Mouse (Mus musculus) CH12.LX (cell line): ENCODE data around the gene Fry. TPM values are rescaled to one million over a fixed set of nuclear protein-coding genes. Genes with fewer than 3 reads are reported as not detected.

ENCODE experiments used
- DNase-seq: peaks from one replicate; pipeline ENCODE4 v3.0.0-alpha.2; 2013; ENCODE audit errors: extremely low read depth
- H3K27ac ChIP-seq: 2 replicates; pipeline ENCODE4 v1.5.1; 2012; ENCODE audit warnings: low read depth, mild to moderate bottlenecking, control low read depth, moderate library complexity; ENCODE audit not compliant: insufficient read depth
- H3K27me3 ChIP-seq: replicated peaks from 2 replicates; pipeline ENCODE3; 2012; ENCODE audit warnings: inconsistent platforms
- H3K36me3 ChIP-seq, 2 experiments: replicated peaks in 1 of 2; 2 replicates each; pipeline versions ENCODE3 to v1.6.1; 2012; ENCODE audit warnings: inconsistent platforms in 1 of 2, low read length in 1 of 2, mild to moderate bottlenecking in 1 of 2, mixed read lengths in 1 of 2, moderate library complexity in 1 of 2; ENCODE audit not compliant: control insufficient read depth in 1 of 2, insufficient read depth in 1 of 2
- H3K4me1 ChIP-seq, 2 experiments: 2 replicates each; pipeline ENCODE4 v1.6.1; 2012; ENCODE audit warnings: inconsistent platforms in 1 of 2, moderate library complexity in 1 of 2; ENCODE audit not compliant: insufficient read depth in 2 of 2, control insufficient read depth in 1 of 2
- H3K4me2 ChIP-seq: 2 replicates; pipeline ENCODE4 v1.6.1; 2012; ENCODE audit warnings: low read depth, mild to moderate bottlenecking, control low read depth; ENCODE audit not compliant: poor library complexity, insufficient read depth, severe bottlenecking
- H3K4me3 ChIP-seq, 3 experiments: fragments of 150-350 bp in 1 of 3; sonication (generic) in 1 of 3; replicated peaks in 1 of 3; 2 replicates each; pipeline versions ENCODE3 to v1.5.1; 2011 to 2012; ENCODE audit warnings: low read depth in 2 of 3, low read length in 2 of 3, mild to moderate bottlenecking in 2 of 3, moderate library complexity in 2 of 3, control low read depth in 1 of 3, improper control_type of control experiment in 1 of 3, inconsistent platforms in 1 of 3, mixed read lengths in 1 of 3; ENCODE audit not compliant: poor library complexity in 1 of 3
- H3K79me2 ChIP-seq: replicated peaks from 2 replicates; pipeline ENCODE4 v1.6.1; 2012; ENCODE audit warnings: mild to moderate bottlenecking, moderate library complexity; ENCODE audit not compliant: control insufficient read depth, poor library complexity, insufficient read depth, severe bottlenecking; ENCODE audit errors: extremely low read depth
- H3K9ac ChIP-seq: 2 replicates; pipeline ENCODE4 v1.6.1; 2012; ENCODE audit warnings: low read depth, mild to moderate bottlenecking, control low read depth, moderate library complexity; ENCODE audit not compliant: insufficient read depth
- H3K9me3 ChIP-seq: replicated peaks from 2 replicates; pipeline ENCODE3; 2012; ENCODE audit warnings: low read length, inconsistent platforms, mixed read lengths
- BHLHE40 ChIP-seq: IDR thresholded peaks from 2 replicates; pipeline ENCODE4 v1.6.1; 2011; ENCODE audit warnings: mild to moderate bottlenecking, low read depth, low read length, improper control_type of control experiment
- CHD2 ChIP-seq: IDR thresholded peaks from 2 replicates; pipeline ENCODE4 v1.6.1; 2011; ENCODE audit warnings: low read length, improper control_type of control experiment
- CTCF ChIP-seq, 2 experiments: IDR thresholded peaks in 1 of 2; conservative IDR thresholded peaks in 1 of 2; 2 replicates each; pipeline ENCODE4 v1.5.1; 2011 to 2012; ENCODE audit warnings: low read depth in 2 of 2, low read length in 2 of 2, improper control_type of control experiment in 1 of 2, inconsistent platforms in 1 of 2, mild to moderate bottlenecking in 1 of 2, moderate library complexity in 1 of 2
- ELF1 ChIP-seq: IDR thresholded peaks from 2 replicates; pipeline ENCODE4 v1.6.1; 2014; ENCODE audit warnings: low read depth, mild to moderate bottlenecking, inconsistent platforms, low read length, improper control_type of control experiment
- GABPA ChIP-seq: IDR thresholded peaks from 2 replicates; pipeline ENCODE4 v1.6.1; 2012; ENCODE audit warnings: low read depth, low read length, improper control_type of control experiment, inconsistent platforms; ENCODE audit not compliant: insufficient replicate concordance
- HCFC1 ChIP-seq: IDR thresholded peaks from 2 replicates; pipeline ENCODE4 v1.6.1; 2012; ENCODE audit warnings: low read depth, mild to moderate bottlenecking, inconsistent platforms, low read length, improper control_type of control experiment
- IRF4 ChIP-seq: IDR thresholded peaks from 2 replicates; pipeline ENCODE4 v1.6.1; 2014; ENCODE audit warnings: low read depth, mild to moderate bottlenecking, inconsistent platforms, low read length, improper control_type of control experiment
- JUN ChIP-seq: IDR thresholded peaks from 2 replicates; pipeline ENCODE4 v1.6.1; 2011; ENCODE audit warnings: low read depth, mild to moderate bottlenecking, low read length, improper control_type of control experiment, moderate library complexity; ENCODE audit not compliant: insufficient read depth
- MAFK ChIP-seq: IDR thresholded peaks from 2 replicates; pipeline ENCODE4 v1.6.1; 2011; ENCODE audit warnings: low read length, improper control_type of control experiment; ENCODE audit not compliant: insufficient replicate concordance
- MAX ChIP-seq: IDR thresholded peaks from 2 replicates; pipeline ENCODE4 v1.6.1; 2011; ENCODE audit warnings: low read length, improper control_type of control experiment
- MAZ ChIP-seq: IDR thresholded peaks from 2 replicates; pipeline ENCODE4 v1.6.1; 2012; ENCODE audit warnings: low read depth, mild to moderate bottlenecking, inconsistent platforms, low read length, improper control_type of control experiment, moderate library complexity
- MXI1 ChIP-seq: IDR thresholded peaks from 2 replicates; pipeline ENCODE4 v1.6.1; 2011; ENCODE audit warnings: mild to moderate bottlenecking, low read depth, low read length, improper control_type of control experiment
- MYC ChIP-seq: IDR thresholded peaks from 2 replicates; pipeline ENCODE4 v1.6.1; 2011; ENCODE audit warnings: low read depth, mild to moderate bottlenecking, improper control_type of control experiment, low read length
- NELFE ChIP-seq: IDR thresholded peaks from 2 replicates; pipeline ENCODE4 v1.6.1; 2011; ENCODE audit warnings: low read depth, low read length, improper control_type of control experiment
- NRF1 ChIP-seq: IDR thresholded peaks from 2 replicates; pipeline ENCODE4 v1.6.1; 2014; ENCODE audit warnings: low read depth, mild to moderate bottlenecking, inconsistent platforms, low read length, improper control_type of control experiment, moderate library complexity
- PAX5 ChIP-seq: IDR thresholded peaks from 2 replicates; pipeline ENCODE4 v1.6.1; 2012; ENCODE audit warnings: low read length, inconsistent platforms, mixed read lengths
- POLR2AphosphoS2 ChIP-seq: IDR thresholded peaks from 2 replicates; pipeline ENCODE4 v1.6.1; 2011; ENCODE audit warnings: low read depth, low read length, improper control_type of control experiment
- RAD21 ChIP-seq: IDR thresholded peaks from 2 replicates; pipeline ENCODE4 v1.6.1; 2011; ENCODE audit warnings: low read depth, mild to moderate bottlenecking, low read length, improper control_type of control experiment, moderate library complexity
- TBP ChIP-seq: conservative IDR thresholded peaks from 2 replicates; pipeline ENCODE4 v1.6.1; 2011; ENCODE audit warnings: low read depth, low read length, improper control_type of control experiment
- TCF12 ChIP-seq: IDR thresholded peaks from 2 replicates; pipeline ENCODE4 v1.6.1; 2014; ENCODE audit warnings: low read depth, mild to moderate bottlenecking, inconsistent platforms, low read length, improper control_type of control experiment
- UBTF ChIP-seq: IDR thresholded peaks from 2 replicates; pipeline ENCODE4 v1.6.1; 2012; ENCODE audit warnings: low read depth, mild to moderate bottlenecking, inconsistent platforms, low read length, improper control_type of control experiment, moderate library complexity
- USF1 ChIP-seq: IDR thresholded peaks from 2 replicates; pipeline ENCODE4 v1.6.1; 2014; ENCODE audit warnings: low read depth, mild to moderate bottlenecking, inconsistent platforms, low read length, improper control_type of control experiment
- USF2 ChIP-seq: conservative IDR thresholded peaks from 2 replicates; pipeline ENCODE4 v1.6.1; 2011; ENCODE audit warnings: low read depth, low read length, improper control_type of control experiment
- ZKSCAN1 ChIP-seq: IDR thresholded peaks from 2 replicates; pipeline ENCODE4 v1.6.1; 2012; ENCODE audit warnings: low read depth, inconsistent platforms, low read length, improper control_type of control experiment, borderline replicate concordance
- ZMIZ1 ChIP-seq: IDR thresholded peaks from 2 replicates; pipeline ENCODE4 v1.6.1; 2012; ENCODE audit warnings: low read depth, mild to moderate bottlenecking, inconsistent platforms, low read length, improper control_type of control experiment
- dilution Hi-C: fragments of 300-500 bp; cut with MboI; formaldehyde crosslinking; loops from 2 replicates; pipeline ENCODE4 v1.14.3; 2020; ENCODE audit warnings: low sequenced_read_pairs; ENCODE audit not compliant: extremely low pct_unique_long_range_greater_than_20kb, extremely low pct_ligation_motif_present
- in situ Hi-C: fragments of 300-500 bp; cut with MboI; formaldehyde crosslinking; loops from 3 replicates; pipeline ENCODE4 v1.14.3; 2019; ENCODE audit warnings: low sequenced_read_pairs, low pct_ligation_motif_present, low pct_unique_long_range_greater_than_20kb, mixed read lengths
- polyA plus RNA-seq: library from polyadenylated mRNA; unstranded; fragments of >175 nt; gene quantifications from 2 replicates; pipeline ENCODE4 v1.2.1, GENCODE M21; 2012; ENCODE audit warnings: low read depth; ENCODE audit not compliant: insufficient read length
- total RNA-seq, 2 experiments: library from RNA; depleted of rRNA; stranded (reverse); fragments of 300-350 nt in 1 of 2; fragments of >200 nt in 1 of 2; gene quantifications; 2 replicates each; pipeline ENCODE4 v1.2.3; 2012 to 2014

Gene Fry
- total and polyA plus RNA-seq, 3 experiments, result 0.34 to 0.80 (median 0.34) TPM

DNA sequence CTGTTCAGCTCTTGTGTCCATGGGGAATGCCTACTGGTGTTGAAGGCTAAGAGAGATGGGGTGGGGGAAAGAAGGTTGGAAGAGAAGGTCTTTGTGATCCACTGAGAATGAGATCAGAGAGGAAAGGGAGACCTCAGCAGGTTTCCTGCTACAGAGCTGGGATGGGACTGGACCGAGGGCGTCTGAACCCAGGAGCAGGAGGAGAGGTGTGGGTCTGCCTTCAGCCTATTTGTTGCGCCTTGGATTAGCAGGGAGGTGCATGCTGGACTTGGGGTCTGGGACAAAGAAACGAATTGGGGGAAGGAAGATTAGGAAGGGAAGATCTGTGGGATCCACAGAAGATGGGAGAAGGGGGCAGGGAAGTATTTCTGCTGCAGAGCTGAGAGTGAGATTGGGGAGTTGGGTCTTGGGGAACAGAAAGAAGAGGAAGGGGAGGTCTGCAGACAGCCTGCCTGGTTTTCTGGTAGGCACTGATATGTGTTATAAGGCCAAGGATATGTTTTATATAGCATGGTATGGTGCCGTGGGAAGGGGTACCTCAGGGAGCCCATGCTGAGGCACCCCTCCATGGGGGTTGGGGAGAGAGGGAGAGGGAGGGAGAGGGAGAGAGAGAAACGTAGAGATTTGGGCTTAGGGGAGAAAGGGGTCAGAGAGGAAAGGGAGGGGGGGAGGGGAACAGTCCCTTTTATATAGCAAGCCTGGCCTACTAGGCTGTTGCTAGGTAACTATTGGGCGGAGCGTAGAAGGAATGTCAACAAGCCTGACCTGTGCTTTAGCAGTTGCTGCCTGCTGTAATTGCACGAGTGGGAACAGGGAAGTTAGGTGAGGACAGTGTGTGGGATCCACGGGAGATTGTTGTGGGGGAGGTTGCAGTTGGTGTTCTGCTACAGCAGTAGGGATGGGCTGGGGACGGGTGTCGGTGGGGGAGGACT lies 38.3 kb upstream of the Fry start:
- no peak for TF ChIP-seq ELF1
- no peak for TF ChIP-seq UBTF
- no peak for TF ChIP-seq TCF12
- no peak for TF ChIP-seq BHLHE40
- TF ChIP-seq MAX, result no peak
- no peak for TF ChIP-seq USF2
- TF ChIP-seq USF1, result no peak
- no peak for TF ChIP-seq MAFK
- no peak for TF ChIP-seq ZMIZ1
- TF ChIP-seq ZKSCAN1, result no peak
- no peak for TF ChIP-seq MYC
- no peak for TF ChIP-seq NELFE
- TF ChIP-seq CTCF (conservative IDR thresholded peaks at IDR 0.05 in 1 of 2, IDR thresholded peaks at IDR 0.05 in 1 of 2; ENCODE audit: low read depth in 2 of 2, low read length in 2 of 2), result no peak
- TF ChIP-seq HCFC1, result no peak
- no peak for TF ChIP-seq POLR2AphosphoS2
- no peaks in the 10 kb centered on the region for H3K79me2 ChIP-seq
- H3K4me1 ChIP-seq, result no peaks in the 10 kb centered on the region
- no peak overlapping the region for H3K9ac ChIP-seq
- in situ Hi-C loops, result no loop called here
- no peak overlapping the region for H3K4me3 ChIP-seq
- peaks cover 32% of the 10 kb centered on the region for H3K9me3 ChIP-seq
- H3K27me3 ChIP-seq, result no peaks in the 10 kb centered on the region
- H3K36me3 ChIP-seq, result no peaks in the 10 kb centered on the region
- H3K4me2 ChIP-seq, result no peak overlapping the region
- dilution Hi-C loops, result no loop called here
- H3K27ac ChIP-seq, result no peak overlapping the region
- DNase-seq, result no peak

DNA sequence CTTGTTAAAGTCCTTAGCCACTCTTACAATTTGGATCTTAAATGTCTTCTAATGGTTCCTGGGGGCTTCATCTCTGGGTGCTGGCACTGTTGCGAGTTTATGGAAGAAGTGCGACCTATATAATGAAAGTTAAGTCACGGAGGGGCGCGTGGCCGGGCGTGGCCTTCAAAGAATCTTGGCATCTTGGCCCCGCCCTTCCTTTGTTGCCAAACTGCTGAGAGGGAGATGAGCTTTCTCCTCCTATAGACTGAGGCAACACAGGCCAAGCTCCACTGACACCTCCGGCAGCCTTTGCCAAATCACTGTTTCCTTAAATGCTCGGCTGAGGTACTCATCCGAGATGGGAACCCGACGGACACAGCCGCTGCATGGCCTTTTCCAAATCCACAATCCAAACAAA lies 35.7 kb upstream of the Fry start:
- Histone ChIP-seq H3K36me3 (no peaks in the 10 kb centered on the region), H3K9ac (no peak overlapping the region), H3K9me3 (peaks cover 38% of the 10 kb centered on the region), H3K27me3 (no peaks in the 10 kb centered on the region), H3K4me3 (no peak overlapping the region), H3K4me1 (no peaks in the 10 kb centered on the region), H3K79me2 (no peaks in the 10 kb centered on the region), H3K27ac (no peak overlapping the region), H3K4me2 (no peak overlapping the region)
- dilution Hi-C loops, result no loop called here
- in situ Hi-C loops, result no loop called here
- no peak for DNase-seq
- TF ChIP-seq CTCF (conservative IDR thresholded peaks at IDR 0.05 in 1 of 2, IDR thresholded peaks at IDR 0.05 in 1 of 2; ENCODE audit: low read depth in 2 of 2, low read length in 2 of 2) (no peak), MAZ (no peak), IRF4 (no peak), RAD21 (no peak), MXI1 (no peak), ELF1 (no peak), GABPA (no peak), JUN (no peak), NRF1 (no peak), USF1 (no peak), TBP (no peak), USF2 (no peak), CHD2 (no peak), ZMIZ1 (no peak), PAX5 (no peak)
